Mouse (Mus musculus): Measurements from ENCODE around the gene Mcur1. TPM values are rescaled to one million over a fixed set of nuclear protein-coding genes. Genes with fewer than 3 reads are reported as not detected.

The Mcur1 gene
- polyA plus RNA-seq, 1 experiment from 2014 or later, result 13.9 TPM

GRCm38 (mm10) chr13:43530129-43530831 is 29.7 kb downstream of the Mcur1 start:
- H3K4me3 ChIP-seq (ENCODE audit: low read depth, low read length), result no peak overlapping the region
- H3K9ac ChIP-seq (ENCODE audit: low read length), result no peak overlapping the region
- WGBS, result 58% methylated on average over 14 of the region's 14 CpGs
- no peak overlapping the region for H3K4me2 ChIP-seq (ENCODE audit: low read depth, severe bottlenecking)
- DNase-seq (ENCODE audit: low spot score) (no peak), ATAC-seq (ENCODE audit: insufficient number of reproducible peaks, low FRiP score, low TSS enrichment, low read depth) (no peak)
- no peak overlapping the region for H3K27ac ChIP-seq (replicated peaks; ENCODE audit: low read depth, low read length)
- H3K27me3 ChIP-seq (ENCODE audit: control insufficient read depth, insufficient read depth, low read length), result no peaks in the 10 kb centered on the region
- H3K4me1 ChIP-seq (ENCODE audit: control insufficient read depth, insufficient read depth, low read length), result peaks cover 6% of the 10 kb centered on the region; the same call in 1 of the 2 replicates
- H3K9me3 ChIP-seq (ENCODE audit: control insufficient read depth, low read length), result no peaks in the 10 kb centered on the region
- no peaks in the 10 kb centered on the region for H3K36me3 ChIP-seq (ENCODE audit: control insufficient read depth, insufficient read depth, low read length)

- Histone ChIP-seq H3K4me2 (ENCODE audit: low read depth, severe bottlenecking) (no peak overlapping the region), H3K9ac (ENCODE audit: low read length) (no peak overlapping the region), H3K9me3 (ENCODE audit: control insufficient read depth, low read length) (no peaks in the 10 kb centered on the region), H3K4me3 (ENCODE audit: low read depth, low read length) (no peak overlapping the region), H3K36me3 (ENCODE audit: control insufficient read depth, insufficient read depth, low read length) (no peaks in the 10 kb centered on the region), H3K27ac (replicated peaks; ENCODE audit: low read depth, low read length) (no peak overlapping the region), H3K4me1 (ENCODE audit: control insufficient read depth, insufficient read depth, low read length) (peaks cover 5% of the 10 kb centered on the region; the same call in 1 of the 2 replicates), H3K27me3 (ENCODE audit: control insufficient read depth, insufficient read depth, low read length) (no peaks in the 10 kb centered on the region)
- ATAC-seq (ENCODE audit: insufficient number of reproducible peaks, low FRiP score, low TSS enrichment, low read depth) (no peak), DNase-seq (ENCODE audit: low spot score) (no peak)
- WGBS, result 77% methylated on average over 5 of the region's 5 CpGs
Measured at GRCm38 (mm10) chr13:43526289-43526688, 33.7 kb downstream of the Mcur1 start.

DNA sequence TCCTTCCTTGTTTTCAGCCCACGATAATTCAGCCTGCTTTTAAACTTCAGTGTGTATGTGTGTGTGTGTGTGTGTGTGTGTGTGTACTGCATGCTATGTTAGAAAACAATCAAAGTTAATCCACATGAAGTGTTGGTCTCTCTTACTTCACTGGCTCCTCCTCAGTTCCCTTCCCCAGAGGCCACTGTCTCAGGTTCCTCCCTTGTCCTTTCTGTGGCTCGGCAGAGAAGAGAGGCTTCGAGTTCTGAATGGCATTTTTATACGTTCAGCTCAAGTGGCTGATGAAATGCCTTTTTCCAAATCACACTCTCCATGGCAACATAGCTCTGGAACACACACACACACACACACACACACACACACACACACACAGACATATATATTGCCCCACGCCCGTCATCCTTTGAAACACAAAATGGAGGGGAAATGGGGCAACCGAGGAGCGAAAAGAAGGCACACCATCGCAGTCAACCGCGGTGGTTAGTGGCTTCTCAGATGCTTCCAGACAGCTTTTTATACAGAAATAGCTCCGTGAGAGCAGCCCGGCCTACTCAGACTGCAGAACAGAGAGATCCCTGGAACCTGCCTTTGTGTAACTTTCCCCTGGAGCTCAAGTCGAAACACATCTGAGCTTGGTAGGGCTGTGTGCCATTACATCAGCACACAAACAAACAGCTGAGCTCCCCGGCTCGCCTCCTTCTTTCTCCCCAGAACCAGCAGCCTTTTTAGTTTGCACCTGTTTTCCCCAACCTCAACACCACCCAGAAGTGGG is 34.4 kb downstream of the Mcur1 start:
- DNase-seq (ENCODE audit: low spot score), result no peak
- no peak overlapping the region for H3K4me2 ChIP-seq (ENCODE audit: low read depth, severe bottlenecking)
- WGBS, result 75% methylated on average over 16 of the region's 16 CpGs
- H3K4me1 ChIP-seq (ENCODE audit: control insufficient read depth, insufficient read depth, low read length), result no peaks in the 10 kb centered on the region; the same call in 1 of the 2 replicates
- ATAC-seq (ENCODE audit: insufficient number of reproducible peaks, low FRiP score, low TSS enrichment, low read depth), result no peak
- H3K27ac ChIP-seq (replicated peaks; ENCODE audit: low read depth, low read length), result no peak overlapping the region
- H3K4me3 ChIP-seq (ENCODE audit: low read depth, low read length), result no peak overlapping the region
- no peaks in the 10 kb centered on the region for H3K36me3 ChIP-seq (ENCODE audit: control insufficient read depth, insufficient read depth, low read length)
- no peaks in the 10 kb centered on the region for H3K27me3 ChIP-seq (ENCODE audit: control insufficient read depth, insufficient read depth, low read length)
- no peak overlapping the region for H3K9ac ChIP-seq (ENCODE audit: low read length)
- no peaks in the 10 kb centered on the region for H3K9me3 ChIP-seq (ENCODE audit: control insufficient read depth, low read length)

- Histone ChIP-seq H3K4me2 (ENCODE audit: low read depth, severe bottlenecking) (no peak overlapping the region), H3K9me3 (ENCODE audit: control insufficient read depth, low read length) (no peaks in the 10 kb centered on the region), H3K4me3 (ENCODE audit: low read depth, low read length) (no peak overlapping the region), H3K9ac (ENCODE audit: low read length) (no peak overlapping the region), H3K27ac (replicated peaks; ENCODE audit: low read depth, low read length) (no peak overlapping the region), H3K36me3 (ENCODE audit: control insufficient read depth, insufficient read depth, low read length) (no peaks in the 10 kb centered on the region), H3K27me3 (ENCODE audit: control insufficient read depth, insufficient read depth, low read length) (no peaks in the 10 kb centered on the region), H3K4me1 (ENCODE audit: control insufficient read depth, insufficient read depth, low read length) (no peaks in the 10 kb centered on the region)
- DNase-seq (ENCODE audit: low spot score), result no peak
- ATAC-seq (ENCODE audit: insufficient number of reproducible peaks, low FRiP score, low TSS enrichment, low read depth), result no peak
- WGBS, result 84% methylated on average over 16 of the region's 16 CpGs
Measured at GRCm38 (mm10) chr13:43524491-43525362, 35.3 kb downstream of the Mcur1 start.

- Histone ChIP-seq H3K4me2 (ENCODE audit: low read depth, severe bottlenecking) (no peak overlapping the region), H3K36me3 (ENCODE audit: control insufficient read depth, insufficient read depth, low read length) (no peaks in the 10 kb centered on the region), H3K4me1 (ENCODE audit: control insufficient read depth, insufficient read depth, low read length) (no peaks in the 10 kb centered on the region), H3K9ac (ENCODE audit: low read length) (no peak overlapping the region), H3K27ac (replicated peaks; ENCODE audit: low read depth, low read length) (no peak overlapping the region), H3K4me3 (ENCODE audit: low read depth, low read length) (no peak overlapping the region), H3K27me3 (ENCODE audit: control insufficient read depth, insufficient read depth, low read length) (no peaks in the 10 kb centered on the region), H3K9me3 (ENCODE audit: control insufficient read depth, low read length) (no peaks in the 10 kb centered on the region)
- ATAC-seq (ENCODE audit: insufficient number of reproducible peaks, low FRiP score, low TSS enrichment, low read depth) (no peak), DNase-seq (ENCODE audit: low spot score) (no peak)
- WGBS, result 85% methylated on average over 7 of the region's 7 CpGs
Measured at GRCm38 (mm10) chr13:43523906-43524480, 36.0 kb downstream of the Mcur1 start.

DNA sequence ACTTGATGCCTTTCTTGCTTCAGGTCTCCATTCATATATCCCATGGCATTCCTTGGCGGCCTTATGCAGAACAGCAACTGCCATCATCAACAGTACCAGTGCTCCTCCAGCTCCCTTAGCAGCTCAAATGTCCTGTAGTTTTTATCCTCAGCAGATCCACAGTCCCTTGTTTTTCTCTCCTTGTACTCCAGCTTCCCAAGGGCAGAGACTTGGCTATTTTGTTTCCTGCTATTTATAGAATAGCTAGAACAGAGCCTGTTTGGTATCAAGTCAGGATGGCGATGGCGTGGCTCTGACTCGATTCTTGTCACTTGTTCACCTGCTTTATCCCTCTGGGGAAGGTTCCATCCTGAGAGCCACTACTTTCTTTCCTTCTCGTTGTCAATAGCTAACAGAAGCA is 38.1 kb downstream of the Mcur1 start:
- no peak overlapping the region for H3K4me3 ChIP-seq (ENCODE audit: low read depth, low read length)
- no peak overlapping the region for H3K4me2 ChIP-seq (ENCODE audit: low read depth, severe bottlenecking)
- ATAC-seq (ENCODE audit: insufficient number of reproducible peaks, low FRiP score, low TSS enrichment, low read depth) (no peak), DNase-seq (ENCODE audit: low spot score) (no peak)
- H3K4me1 ChIP-seq (ENCODE audit: control insufficient read depth, insufficient read depth, low read length), result no peaks in the 10 kb centered on the region
- no peaks in the 10 kb centered on the region for H3K27me3 ChIP-seq (ENCODE audit: control insufficient read depth, insufficient read depth, low read length)
- H3K9ac ChIP-seq (ENCODE audit: low read length), result no peak overlapping the region
- 88% methylated on average over 5 of the region's 5 CpGs for WGBS
- no peak overlapping the region for H3K27ac ChIP-seq (replicated peaks; ENCODE audit: low read depth, low read length)
- H3K36me3 ChIP-seq (ENCODE audit: control insufficient read depth, insufficient read depth, low read length), result no peaks in the 10 kb centered on the region
- H3K9me3 ChIP-seq (ENCODE audit: control insufficient read depth, low read length), result no peaks in the 10 kb centered on the region

DNA sequence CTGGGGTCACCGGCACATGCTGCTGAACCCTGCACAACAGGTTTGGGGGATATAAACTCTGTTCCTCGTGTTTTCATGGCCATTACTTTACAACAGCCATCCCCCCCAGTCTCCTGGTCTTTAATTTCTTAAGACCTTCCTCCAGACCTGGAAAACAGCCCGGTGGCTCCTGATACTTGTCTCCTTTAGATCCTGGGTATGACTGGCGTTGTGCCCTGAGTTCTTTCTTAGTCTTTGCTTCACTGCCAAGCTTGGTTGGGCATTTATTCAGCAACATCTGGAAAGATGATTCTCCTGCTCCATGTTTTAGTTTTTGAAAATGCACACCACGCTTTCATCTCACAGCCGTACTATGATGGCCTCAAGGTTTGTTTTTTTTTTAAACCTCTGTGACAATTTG is 40.7 kb downstream of the Mcur1 start:
- H3K4me3 ChIP-seq (ENCODE audit: low read depth, low read length), result no peak overlapping the region
- WGBS, result 81% methylated on average over 6 of the region's 6 CpGs
- no peak for ATAC-seq (ENCODE audit: insufficient number of reproducible peaks, low FRiP score, low TSS enrichment, low read depth)
- H3K27ac ChIP-seq (replicated peaks; ENCODE audit: low read depth, low read length), result no peak overlapping the region
- H3K27me3 ChIP-seq (ENCODE audit: control insufficient read depth, insufficient read depth, low read length), result no peaks in the 10 kb centered on the region
- H3K9me3 ChIP-seq (ENCODE audit: control insufficient read depth, low read length), result no peaks in the 10 kb centered on the region
- no peaks in the 10 kb centered on the region for H3K36me3 ChIP-seq (ENCODE audit: control insufficient read depth, insufficient read depth, low read length)
- no peak overlapping the region for H3K9ac ChIP-seq (ENCODE audit: low read length)
- no peak overlapping the region for H3K4me2 ChIP-seq (ENCODE audit: low read depth, severe bottlenecking)
- H3K4me1 ChIP-seq (ENCODE audit: control insufficient read depth, insufficient read depth, low read length), result no peaks in the 10 kb centered on the region
- DNase-seq (ENCODE audit: low spot score), result no peak

DNA sequence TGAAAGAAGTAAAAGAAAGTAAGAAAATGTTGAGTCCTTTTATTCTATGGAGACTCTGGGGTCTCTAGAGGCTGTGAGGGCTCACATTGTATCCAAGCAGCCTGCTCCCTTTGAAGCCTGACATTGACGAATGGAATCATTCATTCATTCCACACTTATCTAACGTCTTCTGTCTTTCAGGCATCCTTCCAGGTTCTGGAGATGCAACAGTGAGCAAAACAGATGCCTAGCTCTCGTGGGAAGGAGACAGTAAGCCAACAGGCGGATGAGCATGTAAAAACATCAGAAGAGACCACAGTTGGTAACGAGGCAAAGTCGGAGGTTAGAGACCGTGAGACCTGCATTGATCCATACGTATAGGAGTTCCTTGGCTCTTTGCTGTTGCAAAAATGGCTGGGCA is 42.6 kb downstream of the Mcur1 start:
- WGBS, result 73% methylated on average over 8 of the region's 8 CpGs
- ATAC-seq (ENCODE audit: insufficient number of reproducible peaks, low FRiP score, low TSS enrichment, low read depth) (no peak), DNase-seq (ENCODE audit: low spot score) (no peak)
- Histone ChIP-seq H3K36me3 (ENCODE audit: control insufficient read depth, insufficient read depth, low read length) (no peaks in the 10 kb centered on the region), H3K9me3 (ENCODE audit: control insufficient read depth, low read length) (no peaks in the 10 kb centered on the region), H3K9ac (ENCODE audit: low read length) (no peak overlapping the region), H3K4me1 (ENCODE audit: control insufficient read depth, insufficient read depth, low read length) (no peaks in the 10 kb centered on the region), H3K27me3 (ENCODE audit: control insufficient read depth, insufficient read depth, low read length) (no peaks in the 10 kb centered on the region), H3K4me2 (ENCODE audit: low read depth, severe bottlenecking) (no peak overlapping the region), H3K27ac (replicated peaks; ENCODE audit: low read depth, low read length) (no peak overlapping the region), H3K4me3 (ENCODE audit: low read depth, low read length) (no peak overlapping the region)

All from limb, embryonic 11.5 days (tissue).